Mouse (Mus musculus): ENCODE measurements at regions not wholly inside any gene's neighbourhood (a gene's known extent, or its start where the extent isn't known, plus 50 kb on each side); places are given as distances from the start of the nearest gene placed in this dataset.
A peak's percentile ranks its signal among the peaks of the same experiment; 100 is the strongest.

DNA sequence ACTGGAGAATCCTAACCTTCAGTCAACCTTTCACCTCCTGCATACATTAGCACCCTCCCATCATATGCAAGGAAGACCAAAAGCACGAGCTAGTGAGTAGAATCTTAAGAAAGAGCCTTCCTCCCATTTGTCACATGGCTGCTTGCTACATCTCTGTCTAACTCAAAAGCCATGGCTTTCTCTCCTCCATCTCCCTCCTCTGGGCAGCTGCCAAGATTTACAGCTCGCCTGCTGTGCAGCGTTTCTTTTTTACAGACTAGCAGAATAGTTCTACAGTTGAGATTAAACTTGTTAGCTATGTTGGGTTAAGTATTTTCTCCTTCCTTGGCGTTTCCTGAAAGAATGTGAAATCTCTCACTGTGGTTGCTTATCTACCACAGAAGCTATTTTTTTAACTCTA is 168.3 kb upstream of the Mctp2 start:
- no peak overlapping the region for H3K4me2 ChIP-seq
- no peak overlapping the region for H3K4me3 ChIP-seq
- H3K9me3 ChIP-seq (replicated peaks), result no peaks in the 10 kb centered on the region
- WGBS, result 42% methylated on average over 4 of the region's 4 CpGs
- H3K27me3 ChIP-seq, result no peaks in the 10 kb centered on the region
- no peak overlapping the region for H3K9ac ChIP-seq
- no peaks in the 10 kb centered on the region for H3K36me3 ChIP-seq (ENCODE audit: poor library complexity, severe bottlenecking)
- H3K27ac ChIP-seq, result no peak overlapping the region
- ATAC-seq, result no peak
- H3K4me1 ChIP-seq, result peaks cover 7% of the 10 kb centered on the region; the same call in 1 of the 2 replicates

DNA sequence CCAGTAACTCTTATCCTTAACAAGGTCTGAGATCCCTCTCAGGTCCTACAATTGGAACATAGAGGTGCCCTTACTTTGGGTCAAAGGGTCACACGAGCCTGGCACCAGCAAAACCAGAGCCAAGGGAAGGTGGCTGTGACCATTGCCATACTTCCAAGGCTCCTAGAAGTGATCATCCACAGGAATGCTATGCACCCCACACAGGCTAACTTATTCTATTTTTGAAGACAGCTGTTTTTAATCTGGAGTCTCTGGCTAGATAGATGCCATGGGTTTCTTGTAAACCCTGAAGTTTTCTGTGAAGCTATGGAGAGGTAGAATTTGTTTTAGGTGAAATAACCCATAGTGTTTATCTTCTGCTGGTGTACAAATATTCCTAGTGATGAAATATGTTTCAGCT is 172.5 kb upstream of the Mctp2 start:
- Histone ChIP-seq H3K27ac (no peak overlapping the region), H3K27me3 (no peaks in the 10 kb centered on the region), H3K9me3 (replicated peaks) (no peaks in the 10 kb centered on the region), H3K4me1 (peaks cover 7% of the 10 kb centered on the region; the same call in 1 of the 2 replicates), H3K4me3 (no peak overlapping the region), H3K4me2 (no peak overlapping the region), H3K36me3 (ENCODE audit: poor library complexity, severe bottlenecking) (no peaks in the 10 kb centered on the region), H3K9ac (no peak overlapping the region)
- 82% methylated on average over 1 of the region's 1 CpGs for WGBS
- no peak for ATAC-seq

DNA sequence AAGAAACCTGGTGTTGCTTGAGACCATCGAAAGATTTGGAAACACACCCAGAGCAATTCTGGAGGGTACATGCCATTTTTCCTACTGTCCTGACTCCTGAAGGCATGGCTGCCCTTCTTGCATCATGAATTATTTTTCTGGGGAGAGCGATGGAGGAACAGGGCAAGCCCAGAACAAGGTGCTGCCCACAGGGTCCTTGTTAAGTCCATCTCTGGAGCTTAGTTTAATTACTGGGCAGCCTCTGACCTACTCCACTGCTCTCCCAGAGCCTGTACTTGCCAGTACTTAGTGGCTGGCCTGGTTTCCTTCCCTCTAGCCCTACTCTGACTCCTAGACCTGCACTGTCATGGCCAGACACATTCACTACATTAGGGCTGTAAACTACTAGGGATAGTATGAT is 174.9 kb upstream of the Mctp2 start:
- Histone ChIP-seq H3K4me1 (no peaks in the 10 kb centered on the region), H3K4me3 (no peak overlapping the region), H3K9ac (no peak overlapping the region), H3K4me2 (no peak overlapping the region), H3K27ac (no peak overlapping the region), H3K27me3 (no peaks in the 10 kb centered on the region), H3K9me3 (replicated peaks) (no peaks in the 10 kb centered on the region), H3K36me3 (ENCODE audit: poor library complexity, severe bottlenecking) (no peaks in the 10 kb centered on the region)
- no peak for ATAC-seq
- WGBS, result 92% methylated on average over 2 of the region's 2 CpGs

DNA sequence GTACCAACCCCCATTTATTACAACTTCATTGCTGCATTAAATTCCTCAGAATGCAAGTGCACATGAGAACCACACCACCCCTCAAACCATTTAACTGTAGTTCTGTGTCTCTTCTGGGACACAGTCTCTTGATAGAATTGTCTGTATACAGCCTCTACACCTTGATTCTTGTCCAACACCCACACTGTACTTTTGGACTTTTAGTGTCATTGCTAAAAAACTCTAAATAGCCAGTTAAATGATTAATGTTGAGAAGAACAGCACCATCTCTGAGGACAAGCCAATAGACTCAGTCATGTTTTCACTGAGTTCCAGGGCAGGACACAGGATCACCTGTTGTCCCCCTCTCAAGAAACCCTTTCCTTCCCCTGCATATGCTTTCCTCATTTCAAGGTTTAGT is 183.8 kb upstream of the Mctp2 start:
- Histone ChIP-seq H3K9ac (no peak overlapping the region), H3K27me3 (no peaks in the 10 kb centered on the region), H3K9me3 (replicated peaks) (no peaks in the 10 kb centered on the region), H3K4me3 (no peak overlapping the region), H3K27ac (no peak overlapping the region), H3K4me2 (no peak overlapping the region), H3K4me1 (no peaks in the 10 kb centered on the region), H3K36me3 (ENCODE audit: poor library complexity, severe bottlenecking) (no peaks in the 10 kb centered on the region)
- ATAC-seq, result no peak

DNA sequence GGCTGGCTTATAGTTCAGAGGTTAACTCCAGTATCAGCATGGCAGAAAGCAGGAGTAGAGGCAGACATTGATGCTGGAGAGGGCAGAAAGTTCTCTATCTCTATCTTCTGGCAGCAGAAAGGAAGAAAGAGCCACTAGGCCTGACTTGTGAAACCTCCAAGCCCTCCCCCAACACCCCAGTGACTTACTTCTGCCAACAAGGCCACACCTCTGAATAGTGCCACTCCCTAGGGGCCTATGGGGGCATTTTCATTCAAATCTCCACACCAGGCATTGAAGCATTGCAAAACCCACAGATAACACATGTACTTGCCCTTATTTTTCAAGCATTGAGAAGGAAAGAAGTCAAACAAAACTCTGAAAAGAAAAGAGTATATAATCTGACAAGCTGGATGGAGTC is 186.9 kb upstream of the Mctp2 start:
- no peaks in the 10 kb centered on the region for H3K9me3 ChIP-seq (replicated peaks)
- no peaks in the 10 kb centered on the region for H3K36me3 ChIP-seq (ENCODE audit: poor library complexity, severe bottlenecking)
- H3K4me2 ChIP-seq, result no peak overlapping the region
- H3K4me1 ChIP-seq, result no peaks in the 10 kb centered on the region
- H3K27me3 ChIP-seq, result no peaks in the 10 kb centered on the region
- no peak overlapping the region for H3K4me3 ChIP-seq
- H3K9ac ChIP-seq, result no peak overlapping the region
- no peak overlapping the region for H3K27ac ChIP-seq
- no peak for ATAC-seq

DNA sequence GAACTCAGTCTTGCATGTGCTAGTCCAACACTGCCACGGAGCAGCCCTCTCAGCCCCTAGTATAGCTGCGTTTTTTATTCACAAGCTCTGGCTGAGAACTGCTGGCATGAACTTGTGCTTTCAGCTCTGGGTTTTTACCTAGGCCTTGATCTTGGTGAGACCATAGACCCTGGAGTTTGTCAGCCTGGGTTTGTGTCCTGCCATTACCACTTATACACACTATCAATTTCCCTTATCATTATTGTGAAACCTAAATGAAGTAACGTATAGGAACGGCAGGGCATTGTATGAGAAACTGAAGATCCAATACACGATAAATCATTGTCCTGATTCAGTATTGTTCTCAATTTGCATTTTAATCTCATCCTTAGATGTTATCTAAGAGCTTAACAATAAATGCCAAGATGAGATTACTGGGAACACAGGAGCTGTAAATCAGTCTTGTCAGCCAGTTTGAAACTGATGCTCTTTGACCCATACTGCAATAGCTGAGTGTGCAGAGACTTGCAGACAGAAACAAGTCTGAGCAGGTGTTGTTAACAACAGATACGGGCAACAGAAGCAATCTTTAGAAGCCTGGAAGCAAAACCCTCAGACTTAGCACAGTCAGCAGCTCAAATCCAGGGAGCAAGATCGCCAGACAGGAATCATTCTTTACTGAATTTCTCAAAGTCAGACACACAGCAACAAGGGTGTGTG is 190.7 kb upstream of the Mctp2 start:
- Histone ChIP-seq H3K4me2 (no peak overlapping the region), H3K27ac (no peak overlapping the region), H3K4me3 (no peak overlapping the region), H3K9ac (no peak overlapping the region), H3K27me3 (no peaks in the 10 kb centered on the region), H3K4me1 (no peaks in the 10 kb centered on the region), H3K36me3 (ENCODE audit: poor library complexity, severe bottlenecking) (no peaks in the 10 kb centered on the region), H3K9me3 (replicated peaks) (no peaks in the 10 kb centered on the region)
- WGBS, result 73% methylated on average over 7 of the region's 7 CpGs
- no peak for ATAC-seq

DNA sequence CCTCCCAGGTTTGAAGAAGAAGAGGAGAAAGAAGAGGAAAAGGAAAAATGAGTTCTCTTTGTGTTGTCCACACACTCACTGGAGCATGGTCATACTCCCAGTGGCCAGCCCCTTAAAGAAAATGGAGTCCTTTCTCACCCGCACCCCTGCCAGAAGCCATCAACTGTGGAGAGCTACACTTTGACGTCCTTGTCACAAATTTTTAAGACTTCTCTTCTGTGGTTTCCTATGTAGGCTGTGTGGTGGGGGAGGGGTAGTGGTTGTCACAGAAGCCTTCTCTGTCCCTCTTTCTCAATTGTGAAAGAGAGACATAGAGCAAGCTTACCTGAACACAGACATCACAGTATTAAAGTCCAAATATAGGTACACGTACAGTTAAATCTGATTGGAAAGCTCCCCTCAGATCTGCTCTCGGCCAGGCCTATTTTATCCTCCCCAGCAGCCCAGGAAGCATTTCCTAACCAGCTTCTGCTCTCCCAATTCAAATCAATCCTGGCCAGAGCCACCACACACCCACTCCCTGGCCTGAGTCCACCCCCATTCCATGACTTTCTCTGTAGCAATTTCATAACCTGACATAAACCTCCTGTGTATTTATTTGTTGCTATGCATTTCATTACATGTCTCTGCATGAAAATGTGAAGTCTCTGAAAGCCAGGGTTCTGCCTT is 192.3 kb upstream of the Mctp2 start:
- H3K4me2 ChIP-seq, result no peak overlapping the region
- H3K4me3 ChIP-seq, result no peak overlapping the region
- H3K27me3 ChIP-seq, result no peaks in the 10 kb centered on the region
- no peak overlapping the region for H3K27ac ChIP-seq
- no peak overlapping the region for H3K9ac ChIP-seq
- no peaks in the 10 kb centered on the region for H3K4me1 ChIP-seq
- H3K36me3 ChIP-seq (ENCODE audit: poor library complexity, severe bottlenecking), result no peaks in the 10 kb centered on the region
- ATAC-seq, result no peak
- 81% methylated on average over 4 of the region's 4 CpGs for WGBS
- no peaks in the 10 kb centered on the region for H3K9me3 ChIP-seq (replicated peaks)

DNA sequence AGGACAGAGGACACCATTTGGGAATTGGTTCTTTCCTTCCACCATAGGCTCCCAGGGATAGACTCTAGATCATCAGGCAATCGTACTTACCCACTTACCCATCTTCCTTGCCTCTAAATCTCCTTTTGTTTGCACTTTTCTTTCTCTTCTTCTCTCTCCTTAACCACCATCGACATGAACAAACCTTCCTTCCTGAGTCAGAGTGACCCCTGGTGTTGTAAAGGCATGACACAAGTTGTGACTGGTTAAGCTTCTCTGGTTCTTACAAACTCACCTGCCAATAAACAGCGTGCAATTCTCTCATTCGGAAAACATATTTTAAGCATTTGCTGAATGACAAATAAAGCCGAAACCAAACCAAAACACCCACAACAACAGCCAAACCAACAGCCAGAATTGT is 193.4 kb upstream of the Mctp2 start:
- H3K27ac ChIP-seq, result no peak overlapping the region
- no peak overlapping the region for H3K4me3 ChIP-seq
- H3K9me3 ChIP-seq (replicated peaks), result no peaks in the 10 kb centered on the region
- H3K4me1 ChIP-seq, result no peaks in the 10 kb centered on the region
- H3K36me3 ChIP-seq (ENCODE audit: poor library complexity, severe bottlenecking), result no peaks in the 10 kb centered on the region
- H3K4me2 ChIP-seq, result no peak overlapping the region
- no peak for ATAC-seq
- H3K27me3 ChIP-seq, result no peaks in the 10 kb centered on the region
- H3K9ac ChIP-seq, result no peak overlapping the region
- 83% methylated on average over 5 of the region's 5 CpGs for WGBS

DNA sequence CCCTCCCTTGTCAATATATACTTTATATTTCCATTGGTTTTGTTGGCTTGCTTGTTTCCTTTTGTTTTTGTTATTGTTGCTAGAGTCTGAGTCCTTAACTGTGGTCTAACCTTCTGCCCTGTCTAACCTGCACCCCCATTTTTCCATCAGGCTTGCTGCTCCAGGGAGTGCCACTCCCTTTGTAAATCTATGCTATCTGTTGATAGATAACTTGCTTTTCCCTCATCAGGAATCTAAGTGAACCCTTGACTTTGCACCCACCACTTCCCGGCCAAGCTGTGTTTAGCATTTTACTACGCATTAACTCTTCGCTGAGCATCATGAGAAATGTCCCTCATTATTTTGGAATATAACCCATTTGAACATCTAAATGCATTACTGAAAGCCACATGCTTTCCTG is 193.8 kb upstream of the Mctp2 start:
- 91% methylated on average over 3 of the region's 3 CpGs for WGBS
- Histone ChIP-seq H3K9ac (no peak overlapping the region), H3K4me1 (no peaks in the 10 kb centered on the region), H3K27me3 (no peaks in the 10 kb centered on the region), H3K9me3 (replicated peaks) (no peaks in the 10 kb centered on the region), H3K27ac (no peak overlapping the region), H3K4me3 (no peak overlapping the region), H3K4me2 (no peak overlapping the region), H3K36me3 (ENCODE audit: poor library complexity, severe bottlenecking) (no peaks in the 10 kb centered on the region)
- no peak for ATAC-seq

DNA sequence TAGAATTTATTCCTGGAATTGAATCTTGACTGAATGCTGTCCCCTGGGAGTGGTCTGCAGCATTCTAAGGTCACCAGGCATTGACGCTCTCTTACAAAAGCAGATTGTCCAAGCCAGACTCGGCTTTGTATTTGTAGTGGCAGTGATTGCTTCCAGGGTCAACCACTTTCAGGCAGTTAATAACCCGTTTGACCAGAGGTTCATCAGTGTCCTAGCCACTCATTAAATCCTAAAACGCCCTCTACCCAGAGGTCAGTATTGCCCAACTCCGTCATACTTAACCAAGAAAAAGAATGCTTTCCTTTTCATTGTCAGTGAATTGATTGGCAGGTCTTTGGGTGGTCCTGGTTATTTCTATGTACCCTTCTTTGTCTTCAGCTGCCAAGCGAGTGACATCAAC is 194.6 kb upstream of the Mctp2 start:
- no peak overlapping the region for H3K4me2 ChIP-seq
- H3K27ac ChIP-seq, result no peak overlapping the region
- no peaks in the 10 kb centered on the region for H3K9me3 ChIP-seq (replicated peaks)
- H3K27me3 ChIP-seq, result no peaks in the 10 kb centered on the region
- no peaks in the 10 kb centered on the region for H3K4me1 ChIP-seq
- no peak overlapping the region for H3K4me3 ChIP-seq
- H3K9ac ChIP-seq, result no peak overlapping the region
- no peaks in the 10 kb centered on the region for H3K36me3 ChIP-seq (ENCODE audit: poor library complexity, severe bottlenecking)
- 47% methylated on average over 6 of the region's 6 CpGs for WGBS
- no peak for ATAC-seq

DNA sequence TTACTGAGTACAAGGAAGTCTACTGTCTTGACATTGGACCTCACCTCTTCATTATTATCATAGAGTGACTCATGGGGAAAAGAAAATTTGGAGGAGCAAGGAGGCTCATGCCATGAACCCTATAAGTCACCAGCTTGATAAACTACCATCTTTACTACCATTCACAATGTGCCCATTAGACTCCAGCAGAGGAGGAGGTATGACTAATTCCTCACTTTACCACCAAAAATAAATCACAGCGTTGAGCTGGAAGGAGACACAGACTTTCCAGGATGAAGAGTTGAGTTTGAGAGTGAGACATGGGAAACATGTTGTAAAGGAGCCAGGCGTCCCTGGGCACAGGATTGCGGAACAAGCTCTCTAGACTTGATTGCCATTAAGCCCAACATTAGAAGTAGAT is 195.0 kb upstream of the Mctp2 start:
- ATAC-seq, result no peak
- 91% methylated on average over 3 of the region's 3 CpGs for WGBS
- Histone ChIP-seq H3K4me2 (no peak overlapping the region), H3K4me1 (no peaks in the 10 kb centered on the region), H3K9ac (no peak overlapping the region), H3K9me3 (replicated peaks) (no peaks in the 10 kb centered on the region), H3K27ac (no peak overlapping the region), H3K36me3 (ENCODE audit: poor library complexity, severe bottlenecking) (no peaks in the 10 kb centered on the region), H3K27me3 (no peaks in the 10 kb centered on the region), H3K4me3 (no peak overlapping the region)

DNA sequence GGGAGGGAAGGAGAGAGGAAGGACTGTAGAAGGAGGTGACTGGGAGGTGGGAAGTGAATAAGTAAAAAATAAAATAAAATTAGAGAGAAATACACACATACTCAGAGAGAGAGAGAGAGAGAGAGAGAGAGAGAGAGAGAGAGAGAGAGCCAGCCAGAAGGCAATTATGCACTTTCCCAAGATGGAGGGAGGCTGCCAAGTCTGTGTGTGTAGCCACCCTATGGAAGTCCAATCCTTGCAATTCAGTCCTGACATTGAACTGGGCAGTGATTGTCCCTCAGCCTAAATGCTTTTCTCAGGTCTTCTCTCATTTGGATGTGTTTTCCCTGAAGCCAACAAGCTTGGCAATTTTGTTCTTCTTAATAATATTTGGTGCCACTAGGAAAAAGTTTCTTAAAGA is 197.3 kb upstream of the Mctp2 start:
- Histone ChIP-seq H3K9me3 (replicated peaks) (no peaks in the 10 kb centered on the region), H3K4me2 (no peak overlapping the region), H3K27ac (no peak overlapping the region), H3K27me3 (no peaks in the 10 kb centered on the region), H3K4me1 (no peaks in the 10 kb centered on the region), H3K36me3 (ENCODE audit: poor library complexity, severe bottlenecking) (no peaks in the 10 kb centered on the region), H3K4me3 (no peak overlapping the region), H3K9ac (no peak overlapping the region)
- no peak; the same call in 1 of the 2 replicates for ATAC-seq

DNA sequence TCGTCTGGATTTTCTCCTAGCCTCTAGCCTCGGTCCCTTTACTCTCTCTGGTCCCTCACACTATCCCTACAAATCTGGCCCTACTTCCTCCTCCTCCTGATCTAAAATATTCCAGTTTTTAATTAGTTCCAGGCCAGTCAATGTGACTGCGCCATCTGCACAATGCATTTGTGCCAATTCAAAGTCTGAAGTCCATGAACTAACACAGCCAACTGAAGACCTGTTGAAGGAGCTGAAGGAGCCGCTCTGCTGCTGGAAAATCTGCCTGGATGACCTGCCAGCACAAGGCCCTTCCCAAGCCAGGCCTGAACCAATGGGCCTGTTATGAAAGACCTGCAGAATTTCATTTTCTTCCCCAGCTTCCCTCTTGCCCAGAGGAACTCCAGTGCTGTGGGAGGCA is 197.9 kb upstream of the Mctp2 start:
- H3K9me3 ChIP-seq (replicated peaks), result no peaks in the 10 kb centered on the region

More for the DNA sequence above, 197.9 kb upstream of the Mctp2 start:
- Histone ChIP-seq H3K36me3 (ENCODE audit: poor library complexity, severe bottlenecking) (no peaks in the 10 kb centered on the region), H3K27me3 (no peaks in the 10 kb centered on the region), H3K4me1 (no peaks in the 10 kb centered on the region), H3K4me3 (no peak overlapping the region), H3K9ac (no peak overlapping the region), H3K27ac (no peak overlapping the region), H3K4me2 (no peak overlapping the region)
- peak; percentile 58; the same call in 1 of the 2 replicates for ATAC-seq
- WGBS, result 89% methylated on average over 4 of the region's 4 CpGs

Measured in forebrain, embryonic 13.5 days (tissue).